Mouse (Mus musculus) kidney, adult 2 months (tissue): ENCODE data around the gene Mettl27. TPM values are rescaled to one million over a fixed set of nuclear protein-coding genes. Genes with fewer than 3 reads are reported as not detected.
"Not testable (repeated sequence)": the region's sequence is repeated elsewhere in the genome, so short reads cannot be mapped to it uniquely, and the experiment has no call there.

ENCODE experiments used
- DNase-seq: peaks from one replicate; pipeline ENCODE4 v3.0.0; 2021
- H3K27ac ChIP-seq: fragments of 200-500 bp; 2 replicates; pipeline ENCODE4 v1.5.1; 2012; ENCODE audit warnings: low read depth, low read length, control low read depth, inconsistent platforms; ENCODE audit not compliant: insufficient read depth
- H3K27me3 ChIP-seq: fragments of 200-500 bp; replicated peaks from 2 replicates; pipeline ENCODE4 v1.6.1; 2012; ENCODE audit warnings: mild to moderate bottlenecking, moderate library complexity, low read length, inconsistent platforms; ENCODE audit not compliant: control insufficient read depth, insufficient read depth
- H3K36me3 ChIP-seq: fragments of 200-500 bp; 2 replicates; pipeline ENCODE4 v1.6.1; 2012; ENCODE audit warnings: mild to moderate bottlenecking, moderate library complexity, low read length, inconsistent platforms; ENCODE audit not compliant: control insufficient read depth, insufficient read depth
- H3K4me1 ChIP-seq: fragments of 200-500 bp; 2 replicates; pipeline ENCODE4 v1.6.1; 2011; ENCODE audit warnings: low read length; ENCODE audit not compliant: control insufficient read depth, insufficient read depth
- H3K4me3 ChIP-seq: fragments of 200-500 bp; 2 replicates; pipeline ENCODE4 v1.5.1; 2011; ENCODE audit warnings: mild to moderate bottlenecking, low read depth, low read length, control low read depth; ENCODE audit not compliant: insufficient read depth
- CTCF ChIP-seq: fragments of 200-500 bp; conservative IDR thresholded peaks from 2 replicates; pipeline ENCODE4 v1.5.1; 2011; ENCODE audit warnings: low read depth, mild to moderate bottlenecking, control low read depth, low read length, moderate library complexity, mixed read lengths; ENCODE audit not compliant: insufficient read depth, insufficient read length
- POLR2A ChIP-seq: fragments of 200-500 bp; IDR thresholded peaks from one replicate; pipeline ENCODE4 v1.6.1; 2011; ENCODE audit warnings: low read depth, low read length, control low read depth
- WGBS: fragments of 180-500 bp; shearing (Covaris S2); methylation state at CpG from one replicate; pipeline ENCODE4 v1.1.7; 2018; 5-methylcytosine and 5-hydroxymethylcytosine counted together
- polyA plus RNA-seq: library from polyadenylated mRNA; depleted of rRNA; stranded (reverse); fragments of >200 nt; gene quantifications from 2 replicates; pipeline ENCODE4 v1.2.3, GENCODE M21; 2012

Mettl27 gene
- polyA plus RNA-seq, 1 experiment, result 38.0 TPM

GRCm38 (mm10) chr5:134955491-134955890 lies 23.3 kb downstream of the Mettl27 start:
- Histone ChIP-seq H3K4me1 (no peaks in the 10 kb centered on the region), H3K27ac (no peak overlapping the region), H3K36me3 (no peaks in the 10 kb centered on the region), H3K4me3 (no peak overlapping the region), H3K27me3 (no peaks in the 10 kb centered on the region)
- TF ChIP-seq CTCF (no peak), POLR2A (no peak)
- 38% methylated on average over 5 of the region's 5 CpGs for WGBS
- no peak for DNase-seq

- H3K27me3 ChIP-seq, result no peaks in the 10 kb centered on the region
- TF ChIP-seq CTCF, result no peak
- no peak for TF ChIP-seq POLR2A
- H3K36me3 ChIP-seq, result no peaks in the 10 kb centered on the region
- H3K27ac ChIP-seq, result no peak overlapping the region
- no peak overlapping the region for H3K4me3 ChIP-seq
- WGBS, result 61% methylated on average over 7 of the region's 7 CpGs
- peak; percentile 24 for DNase-seq
- H3K4me1 ChIP-seq, result no peaks in the 10 kb centered on the region
These were observed 26.9 kb downstream of the Mettl27 start for GRCm38 (mm10) chr5:134959114-134959513.

DNA sequence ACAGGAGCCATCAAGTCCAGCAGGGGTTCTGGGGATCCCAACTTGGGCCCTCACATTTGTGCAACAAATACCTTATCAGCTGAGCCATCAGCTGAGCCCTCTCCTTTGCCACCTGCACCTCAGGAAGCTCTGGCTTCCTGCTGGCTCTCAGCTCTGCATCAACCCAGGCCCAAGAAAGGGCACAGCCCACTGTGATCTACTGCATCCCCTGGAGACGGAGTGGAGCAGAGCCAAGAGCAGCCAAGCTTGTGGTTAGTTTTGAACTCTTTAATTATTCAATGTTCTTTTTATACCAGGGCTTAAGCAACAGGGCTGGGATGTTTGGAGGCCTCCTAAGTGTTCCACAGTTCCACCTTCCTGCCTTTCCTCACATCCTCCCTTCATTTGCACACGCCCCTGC lies 28.3 kb downstream of the Mettl27 start:
- 58% methylated on average over 2 of the region's 2 CpGs for WGBS
- Histone ChIP-seq H3K27me3 (no peaks in the 10 kb centered on the region), H3K27ac (no peak overlapping the region), H3K4me3 (no peak overlapping the region), H3K4me1 (no peaks in the 10 kb centered on the region), H3K36me3 (no peaks in the 10 kb centered on the region)
- DNase-seq, result no peak
- TF ChIP-seq CTCF (no peak), POLR2A (no peak)

DNA sequence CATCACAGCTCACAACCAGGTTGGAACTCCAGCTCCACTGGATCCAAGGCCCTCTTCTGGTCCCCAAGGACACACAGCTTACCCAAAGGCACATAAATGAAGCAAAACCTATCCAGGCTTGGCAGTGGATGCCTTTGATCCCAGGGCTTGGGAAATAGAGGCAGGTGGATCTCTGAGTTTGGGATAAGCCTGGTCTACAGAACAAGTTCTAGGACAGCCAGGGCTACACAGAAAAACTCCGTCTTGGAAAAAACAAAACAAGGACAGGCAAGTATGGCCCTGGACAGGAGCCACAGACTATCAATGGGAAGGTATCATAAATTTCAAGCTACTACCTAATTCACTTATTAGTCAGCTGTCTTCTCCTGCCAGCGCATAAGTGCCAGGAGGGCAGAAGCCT lies 29.4 kb downstream of the Mettl27 start:
- no peak overlapping the region for H3K27ac ChIP-seq
- DNase-seq, result no peak
- WGBS, result 91% methylated on average over 2 of the region's 2 CpGs
- H3K36me3 ChIP-seq, result no peaks in the 10 kb centered on the region
- no peak overlapping the region for H3K4me3 ChIP-seq
- no peaks in the 10 kb centered on the region for H3K27me3 ChIP-seq
- no peaks in the 10 kb centered on the region for H3K4me1 ChIP-seq
- TF ChIP-seq CTCF (no peak), POLR2A (no peak)

DNA sequence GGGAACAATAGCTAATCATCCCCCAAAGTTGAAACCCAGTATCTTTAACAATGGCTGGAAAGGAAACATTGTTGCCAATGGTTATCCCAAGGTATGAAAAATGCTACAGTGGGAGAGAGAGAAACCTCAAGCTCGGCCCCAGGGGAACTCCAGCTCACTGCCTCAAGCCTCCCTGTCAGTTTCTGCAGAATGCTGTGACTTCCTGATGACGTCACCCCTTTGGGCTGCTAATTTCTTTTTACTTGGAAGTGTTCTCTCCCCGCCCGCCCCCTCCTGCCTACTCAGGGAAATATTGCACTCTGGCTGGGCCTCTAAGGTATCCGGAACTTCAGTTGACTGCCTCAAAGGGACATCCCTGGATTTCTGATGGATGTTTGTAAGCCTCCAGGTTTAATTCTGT lies 31.4 kb downstream of the Mettl27 start:
- no peak overlapping the region for H3K4me3 ChIP-seq
- H3K27ac ChIP-seq, result no peak overlapping the region
- no peaks in the 10 kb centered on the region for H3K36me3 ChIP-seq
- no peak for TF ChIP-seq CTCF
- TF ChIP-seq POLR2A, result no peak
- DNase-seq, result peak; percentile 58
- no peaks in the 10 kb centered on the region for H3K4me1 ChIP-seq
- no peaks in the 10 kb centered on the region for H3K27me3 ChIP-seq
- WGBS, result 57% methylated on average over 5 of the region's 5 CpGs

GRCm38 (mm10) chr5:134964655-134965054 lies 32.5 kb downstream of the Mettl27 start:
- H3K36me3 ChIP-seq, H3K27me3 ChIP-seq, DNase-seq, H3K27ac ChIP-seq, H3K4me3 ChIP-seq, H3K4me1 ChIP-seq: not testable (repeated sequence)

GRCm38 (mm10) chr5:134965473-134965851 lies 33.3 kb downstream of the Mettl27 start:
- Histone ChIP-seq H3K27me3 (no peaks in the 10 kb centered on the region), H3K27ac (no peak overlapping the region), H3K36me3 (no peaks in the 10 kb centered on the region), H3K4me1 (no peaks in the 10 kb centered on the region), H3K4me3 (no peak overlapping the region)
- TF ChIP-seq POLR2A (no peak), CTCF (peak; percentile 86)
- peak; percentile 84 for DNase-seq
- WGBS, result 5% methylated on average over 10 of the region's 10 CpGs
